Mouse (Mus musculus) left cerebral cortex, postnatal 10 days (tissue): ENCODE measurements around the gene Olfr1150-ps1. TPM values are rescaled to one million over a fixed set of nuclear protein-coding genes. Genes with fewer than 3 reads are reported as not detected.

Experiments used
- DNase-seq, 2 experiments: peaks; one replicate each; pipeline ENCODE4 v3.0.0; 2021 to 2022; ENCODE audit warnings: low spot score in 2 of 2, mixed read lengths in 1 of 2; ENCODE audit errors: extremely low spot score in 1 of 2
- intact Hi-C: fragments of 180-260 bp; cut with DNase I; formaldehyde crosslinking; loops from one replicate; pipeline ENCODE4 v1.15.1; 2025
- total RNA-seq, 2 experiments: library from RNA; stranded (reverse); gene quantifications; 2 replicates each; pipeline ENCODE4 v1.2.3; 2021

The Olfr1150-ps1 gene
- not detected for total RNA-seq

- no peak for DNase-seq
- intact Hi-C loops: no loop called here
These were observed at the start of gene Olfr1150-ps1 for GRCm38 (mm10) chr2:87843693-87844092. Gene Olfr1150-ps1 (plus strand): TSS chr2:87843993.

- intact Hi-C loops: no loop called here
- no peak for DNase-seq
These were observed 43.5 kb upstream of the Olfr1150-ps1 start, which contains the start of gene Olfr1143 for GRCm38 (mm10) chr2:87800292-87800691. Gene Olfr1143 (plus strand): TSS chr2:87800592.

DNA sequence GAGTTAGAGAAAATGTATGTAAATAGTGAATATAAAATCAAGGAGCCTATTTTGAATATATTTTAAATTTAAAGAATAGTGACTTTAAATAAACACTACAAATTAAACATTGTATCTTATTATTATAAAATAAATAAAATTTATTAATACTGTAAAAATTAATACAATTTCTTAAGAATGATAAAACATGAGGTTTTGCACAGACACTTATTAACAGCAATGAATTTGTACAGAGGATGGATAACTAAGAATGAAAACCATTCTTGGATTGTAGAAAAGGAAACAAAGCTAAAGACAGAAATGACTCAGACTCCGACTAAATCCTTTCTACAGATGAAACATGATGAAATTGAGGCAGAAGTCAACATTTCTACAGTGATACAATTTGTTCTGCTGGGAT lies 34.3 kb upstream of the Olfr1150-ps1 start, which contains the start of gene Olfr1145:
Olfr1145 (plus strand) TSS at position 301 of the 400 bp plus-strand sequence.
- DNase-seq: no peak
- intact Hi-C loops: no loop called here

DNA sequence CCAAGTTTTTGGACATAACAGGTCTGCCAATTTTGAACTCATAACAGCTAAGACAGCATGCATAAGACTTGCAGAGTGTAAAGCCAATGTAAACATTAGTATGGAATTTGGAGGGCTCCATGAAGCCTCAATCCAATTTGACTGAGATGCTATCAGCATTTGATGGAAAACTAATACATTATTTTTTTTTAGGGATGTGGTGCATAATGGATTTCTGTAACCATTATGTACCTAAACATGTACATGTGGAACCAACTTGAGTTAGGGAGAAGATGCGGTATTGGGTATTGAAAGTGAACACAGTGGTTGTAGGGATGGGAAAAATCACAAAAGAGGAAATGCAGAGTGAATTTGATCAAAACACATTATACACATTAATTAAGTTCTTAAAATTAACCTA lies 13.6 kb upstream of the Olfr1150-ps1 start, which contains the start of gene Olfr1148:
Olfr1148 (plus strand) TSS at position 301 of the 400 bp plus-strand sequence.
- intact Hi-C loops: no loop called here
- no peak for DNase-seq

DNA sequence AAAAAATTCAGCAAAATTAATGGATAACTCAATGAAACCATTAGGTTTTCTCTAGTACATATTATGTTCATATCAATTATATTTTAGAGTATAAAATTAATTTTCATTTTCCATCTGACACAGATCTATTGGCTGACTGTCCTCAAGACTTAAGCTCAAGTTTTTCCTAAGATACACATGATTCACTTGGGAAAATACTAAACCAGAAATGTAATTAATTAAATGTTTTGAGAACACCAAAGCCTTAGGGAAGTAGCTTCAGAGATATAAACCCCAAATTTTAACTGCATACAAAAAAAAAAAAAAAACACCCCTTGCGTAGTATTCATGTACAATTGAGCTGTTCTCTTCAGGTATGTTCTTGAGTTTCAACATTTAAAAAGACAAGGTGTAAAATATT lies 11.8 kb downstream of the Olfr1150-ps1 start, which contains the start of gene Olfr1151:
Olfr1151 (plus strand) TSS at position 301 of the 400 bp plus-strand sequence.
- DNase-seq: no peak
- intact Hi-C loops: no loop called here

DNA sequence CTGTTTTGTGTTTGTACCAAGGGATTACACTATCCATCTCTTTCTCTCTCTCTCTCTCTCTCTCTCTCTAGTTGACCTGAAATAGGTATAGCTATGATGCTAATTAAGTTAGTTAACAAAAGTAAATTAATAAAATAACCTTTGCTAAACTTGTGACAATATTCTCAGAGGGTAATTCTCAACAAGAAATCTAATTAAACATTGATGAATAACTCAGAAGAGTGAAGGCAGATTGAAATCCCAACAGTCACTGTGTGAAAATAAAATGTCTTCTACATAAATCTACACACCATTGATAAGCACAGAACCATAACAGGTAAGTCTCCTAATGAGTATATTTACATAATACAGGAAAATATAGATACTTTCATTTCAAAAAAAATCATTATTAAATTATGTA lies 22.4 kb downstream of the Olfr1150-ps1 start, which contains the start of gene Olfr1152:
Olfr1152 (plus strand) TSS at position 301 of the 400 bp plus-strand sequence.
- DNase-seq: no peak
- intact Hi-C loops: no loop called here

GRCm38 (mm10) chr2:87894662-87895061 lies 50.9 kb downstream of the Olfr1150-ps1 start, which contains the start of gene Olfr1153:
Gene Olfr1153 (plus strand): TSS chr2:87894962.
- intact Hi-C loops: no loop called here
- no peak for DNase-seq

Other genes starting within 250 kb of the Olfr1150-ps1 start
- not detected for gene Olfr1130, start 237.8 kb upstream of the Olfr1150-ps1 start, total RNA-seq
- gene Olfr1131, start 216.9 kb upstream of the Olfr1150-ps1 start, total RNA-seq: not detected
- not detected for gene Olfr1132, start 206.5 kb upstream of the Olfr1150-ps1 start, total RNA-seq
- gene Olfr1133, start 196.6 kb upstream of the Olfr1150-ps1 start, total RNA-seq: not detected
- not detected for gene Olfr1134, start 185.5 kb upstream of the Olfr1150-ps1 start, total RNA-seq
- not detected for gene Olfr1135, start 170.3 kb upstream of the Olfr1150-ps1 start, total RNA-seq
- not detected for gene Olfr1136, start 150.0 kb upstream of the Olfr1150-ps1 start, total RNA-seq
- gene Olfr1137, start 130.8 kb upstream of the Olfr1150-ps1 start, total RNA-seq: not detected
- gene Olfr1138, start 104.0 kb upstream of the Olfr1150-ps1 start, total RNA-seq: not detected
- gene Olfr1140, start 100.2 kb upstream of the Olfr1150-ps1 start, total RNA-seq: not detected
- gene Olfr1141, start 90.0 kb upstream of the Olfr1150-ps1 start, total RNA-seq: not detected
- not detected for gene Olfr152, start 64.5 kb upstream of the Olfr1150-ps1 start, total RNA-seq
- not detected for gene Olfr1143, start 43.4 kb upstream of the Olfr1150-ps1 start, total RNA-seq
- gene Olfr1145, start 34.2 kb upstream of the Olfr1150-ps1 start, total RNA-seq: not detected
- gene Olfr1148, start 13.5 kb upstream of the Olfr1150-ps1 start, total RNA-seq: not detected
- not detected for gene Olfr1151, start 11.9 kb downstream of the Olfr1150-ps1 start, total RNA-seq
- gene Olfr1152, start 22.5 kb downstream of the Olfr1150-ps1 start, total RNA-seq: not detected
- gene Olfr1153, start 51.0 kb downstream of the Olfr1150-ps1 start, total RNA-seq: not detected
- not detected for gene Olfr1154, start 61.2 kb downstream of the Olfr1150-ps1 start, total RNA-seq
- gene Olfr1155, start 101.1 kb downstream of the Olfr1150-ps1 start, total RNA-seq: not detected
- not detected for gene Olfr1156, start 109.1 kb downstream of the Olfr1150-ps1 start, total RNA-seq
- not detected for gene Olfr1157, start 124.3 kb downstream of the Olfr1150-ps1 start, total RNA-seq
- gene Olfr74, start 130.7 kb downstream of the Olfr1150-ps1 start, total RNA-seq: not detected
- not detected for gene Olfr1158, start 146.1 kb downstream of the Olfr1150-ps1 start, total RNA-seq
- gene Olfr1160, start 164.3 kb downstream of the Olfr1150-ps1 start, total RNA-seq: not detected
- not detected for gene Olfr1161, start 178.8 kb downstream of the Olfr1150-ps1 start, total RNA-seq
- not detected for gene Olfr73, start 193.7 kb downstream of the Olfr1150-ps1 start, total RNA-seq
- not detected for gene Olfr1162, start 207.1 kb downstream of the Olfr1150-ps1 start, total RNA-seq
- gene Olfr1163, start 227.8 kb downstream of the Olfr1150-ps1 start, total RNA-seq: not detected
- not detected for gene Olfr1164, start 250.0 kb downstream of the Olfr1150-ps1 start, total RNA-seq